Mouse (Mus musculus): ENCODE measurements around the gene Nobox.
A peak's percentile ranks its signal among the peaks of the same experiment; 100 is the strongest.

The Nobox gene

GRCm38 (mm10) chr6:43309454-43309853 is at the start of gene Nobox:
Gene Nobox (minus strand): TSS chr6:43309554.
- DNase-seq, result no peak

- no peak for DNase-seq
These were observed 45.3 kb upstream of the Nobox start for GRCm38 (mm10) chr6:43354562-43355241.

GRCm38 (mm10) chr6:43353446-43353845 is 44.1 kb upstream of the Nobox start:
- no peak for DNase-seq

GRCm38 (mm10) chr6:43349083-43349482 is 39.7 kb upstream of the Nobox start:
- no peak for DNase-seq

GRCm38 (mm10) chr6:43347637-43348036 is 38.3 kb upstream of the Nobox start:
- no peak for DNase-seq

GRCm38 (mm10) chr6:43343006-43343405 is 33.7 kb upstream of the Nobox start:
- DNase-seq, result no peak

GRCm38 (mm10) chr6:43342386-43342785 is 33.0 kb upstream of the Nobox start:
- no peak for DNase-seq

- no peak for DNase-seq
These were observed 29.4 kb upstream of the Nobox start for GRCm38 (mm10) chr6:43338804-43339203.

GRCm38 (mm10) chr6:43337491-43337961 is 28.2 kb upstream of the Nobox start:
- no peak for DNase-seq

GRCm38 (mm10) chr6:43335619-43336234 is 26.4 kb upstream of the Nobox start:
- DNase-seq, result peak; percentile 13

GRCm38 (mm10) chr6:43333479-43333878 is 24.1 kb upstream of the Nobox start:
- no peak for DNase-seq

- no peak for DNase-seq
These were observed 3.8 kb upstream of the Nobox start for GRCm38 (mm10) chr6:43312961-43313656.

GRCm38 (mm10) chr6:43312546-43312945 is 3.2 kb upstream of the Nobox start:
- no peak for DNase-seq

GRCm38 (mm10) chr6:43310071-43310470 is 717 bp upstream of the Nobox start:
- no peak for DNase-seq

GRCm38 (mm10) chr6:43297508-43297850 is 11.9 kb downstream of the Nobox start:
- DNase-seq, result no peak

- DNase-seq, result no peak
These were observed 12.4 kb downstream of the Nobox start for GRCm38 (mm10) chr6:43296798-43297507.

GRCm38 (mm10) chr6:43295908-43296307 is 13.4 kb downstream of the Nobox start:
- no peak for DNase-seq

GRCm38 (mm10) chr6:43293175-43293574 is 16.2 kb downstream of the Nobox start:
- DNase-seq, result no peak

GRCm38 (mm10) chr6:43292471-43293076 is 16.8 kb downstream of the Nobox start:
- no peak for DNase-seq

GRCm38 (mm10) chr6:43292041-43292440 is 17.3 kb downstream of the Nobox start:
- DNase-seq, result no peak

- no peak for DNase-seq
These were observed 28.9 kb downstream of the Nobox start for GRCm38 (mm10) chr6:43280481-43280880.

GRCm38 (mm10) chr6:43278247-43278646 is 31.1 kb downstream of the Nobox start:
- no peak for DNase-seq

- DNase-seq, result no peak
These were observed 35.2 kb downstream of the Nobox start for GRCm38 (mm10) chr6:43274123-43274522.

All from thymus, postnatal 14 days (tissue).